Mouse (Mus musculus): ENCODE measurements at regions not wholly inside any gene's neighbourhood (a gene's known extent, or its start where the extent isn't known, plus 50 kb on each side); places are given as distances from the start of the nearest gene placed in this dataset.

DNA sequence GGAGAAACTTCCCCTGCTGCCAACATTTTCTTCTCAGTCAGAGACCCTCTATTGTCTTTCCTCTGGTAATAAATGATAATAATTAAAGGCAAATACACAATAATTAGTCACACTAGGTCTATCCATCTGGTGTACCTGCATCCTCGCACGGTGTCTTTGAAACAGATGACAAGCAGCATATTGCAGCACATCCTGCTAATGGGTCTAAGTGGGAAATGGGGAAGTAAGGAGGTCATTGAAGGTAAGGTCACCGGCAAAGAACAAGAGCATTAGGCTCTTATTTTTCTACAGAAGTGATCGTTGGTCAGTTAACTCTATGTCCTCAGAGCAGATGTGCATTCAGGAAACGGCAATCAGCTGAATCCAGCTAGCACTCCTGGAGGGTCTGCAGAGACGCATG, 457.2 kb downstream of the Mctp2 start:
- TF ChIP-seq EP300 (IDR thresholded peaks at IDR 0.05; ENCODE audit: low read depth) (no peak), CTCF (IDR thresholded peaks at IDR 0.05; ENCODE audit: low read depth) (no peak)
